Mouse (Mus musculus) stomach, embryonic 15.5 days (tissue): ENCODE data around the gene Olfr1347. TPM values are rescaled to one million over a fixed set of nuclear protein-coding genes. Genes with fewer than 3 reads are reported as not detected.
"Not testable (repeated sequence)": the region's sequence is repeated elsewhere in the genome, so short reads cannot be mapped to it uniquely, and the experiment has no call there.

Experiments used
- ATAC-seq: fragments of 200-750 bp; cut with Nextera tagmentation; 2 replicates; pipeline ENCODE4 v1.8.0; 2017; ENCODE audit warnings: low read depth, moderate number of reproducible peaks, moderate TSS enrichment; ENCODE audit not compliant: insufficient read depth, low FRiP score
- H3K27ac ChIP-seq: fragments of 300-500 bp; sonication (generic); 2 replicates; pipeline ENCODE4 v1.5.1; 2015; ENCODE audit warnings: mild to moderate bottlenecking, inconsistent platforms
- H3K27me3 ChIP-seq: fragments of 300-500 bp; sonication (generic); replicated peaks from 2 replicates; pipeline ENCODE4 v1.6.1; 2015; ENCODE audit warnings: inconsistent platforms
- H3K36me3 ChIP-seq: fragments of 300-500 bp; sonication (generic); 2 replicates; pipeline ENCODE4 v1.6.1; 2015; ENCODE audit warnings: inconsistent platforms
- H3K4me1 ChIP-seq: fragments of 300-500 bp; sonication (generic); 2 replicates; pipeline ENCODE4 v1.6.1; 2015; ENCODE audit warnings: inconsistent platforms
- H3K4me2 ChIP-seq: fragments of 300-500 bp; sonication (generic); 2 replicates; pipeline ENCODE4 v1.6.1; 2015; ENCODE audit warnings: mild to moderate bottlenecking, inconsistent platforms
- H3K4me3 ChIP-seq: fragments of 300-500 bp; sonication (generic); replicated peaks from 2 replicates; pipeline ENCODE4 v1.5.1; 2015; ENCODE audit warnings: inconsistent platforms
- H3K9ac ChIP-seq: fragments of 300-500 bp; sonication (generic); 2 replicates; pipeline ENCODE4 v1.6.1; 2015; ENCODE audit warnings: inconsistent platforms
- H3K9me3 ChIP-seq: fragments of 300-500 bp; sonication (generic); 2 replicates; pipeline ENCODE4 v1.6.1; 2016; ENCODE audit warnings: inconsistent platforms
- WGBS: fragments of 180-500 bp; shearing (Covaris S2); methylation state at CpG from one replicate; pipeline ENCODE4 v1.1.7; 2015; 5-methylcytosine and 5-hydroxymethylcytosine counted together
- polyA plus RNA-seq: library from polyadenylated mRNA; unstranded; fragments of >200 nt; fragmentation: Nextera tagmentation; extraction: Ambion mirVana; gene quantifications from 2 replicates; pipeline ENCODE4 v1.2.1, GENCODE M21; 2015

The Olfr1347 gene
- not detected in 2 replicates for polyA plus RNA-seq

GRCm38 (mm10) chr7:6499655-6500054 lies at the start of gene Olfr1347:
Gene Olfr1347, minus strand, starts transcription at chr7:6499755.
- Histone ChIP-seq H3K9ac (no peak within 1 kb of the TSS), H3K27ac (no peak within 1 kb of the TSS), H3K36me3 (no peaks in the 10 kb centered on the region), H3K9me3 (no peaks in the 10 kb centered on the region), H3K4me2 (no peak within 1 kb of the TSS), H3K27me3 (no peaks in the 10 kb centered on the region), H3K4me3 (no peak within 1 kb of the TSS), H3K4me1 (no peaks in the 10 kb centered on the region)
- 65% methylated on average over 1 of the region's 1 CpGs for WGBS
- ATAC-seq, result no peak

- Histone ChIP-seq H3K4me1 (no peaks in the 10 kb centered on the region), H3K4me2 (no peak overlapping the region), H3K4me3 (no peak overlapping the region), H3K9ac (no peak overlapping the region), H3K36me3 (no peaks in the 10 kb centered on the region), H3K27me3 (no peaks in the 10 kb centered on the region), H3K27ac (no peak overlapping the region), H3K9me3 (no peaks in the 10 kb centered on the region)
- WGBS, result 69% methylated on average over 5 of the region's 5 CpGs
- no peak for ATAC-seq
Measured at GRCm38 (mm10) chr7:6526141-6526540, 26.6 kb upstream of the Olfr1347 start.

DNA sequence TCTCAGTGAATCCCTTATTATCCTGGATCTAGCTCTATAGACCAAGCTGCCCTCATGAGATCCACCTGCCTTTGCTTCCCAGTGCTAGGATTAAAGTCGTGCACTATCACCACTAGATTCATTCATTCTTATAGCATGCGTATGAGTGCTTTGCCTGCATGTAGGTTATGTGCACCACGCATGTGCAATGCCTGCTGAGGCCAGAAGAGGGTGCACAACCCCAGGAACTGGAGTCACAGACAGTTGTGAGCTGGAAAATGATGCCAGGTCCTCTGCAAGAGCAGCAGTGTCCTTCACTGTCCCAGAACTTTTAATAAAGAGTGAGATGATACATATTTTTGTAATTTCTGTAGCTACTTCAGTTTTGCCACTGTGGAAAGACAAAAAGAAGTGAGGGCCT lies 25.4 kb upstream of the Olfr1347 start:
- H3K4me2 ChIP-seq, result no peak overlapping the region
- no peaks in the 10 kb centered on the region for H3K27me3 ChIP-seq
- ATAC-seq, result no peak
- no peaks in the 10 kb centered on the region for H3K9me3 ChIP-seq
- H3K9ac ChIP-seq, result no peak overlapping the region
- WGBS, result 61% methylated on average over 3 of the region's 3 CpGs
- no peak overlapping the region for H3K27ac ChIP-seq
- H3K4me1 ChIP-seq, result no peaks in the 10 kb centered on the region
- H3K4me3 ChIP-seq, result no peak overlapping the region
- no peaks in the 10 kb centered on the region for H3K36me3 ChIP-seq

DNA sequence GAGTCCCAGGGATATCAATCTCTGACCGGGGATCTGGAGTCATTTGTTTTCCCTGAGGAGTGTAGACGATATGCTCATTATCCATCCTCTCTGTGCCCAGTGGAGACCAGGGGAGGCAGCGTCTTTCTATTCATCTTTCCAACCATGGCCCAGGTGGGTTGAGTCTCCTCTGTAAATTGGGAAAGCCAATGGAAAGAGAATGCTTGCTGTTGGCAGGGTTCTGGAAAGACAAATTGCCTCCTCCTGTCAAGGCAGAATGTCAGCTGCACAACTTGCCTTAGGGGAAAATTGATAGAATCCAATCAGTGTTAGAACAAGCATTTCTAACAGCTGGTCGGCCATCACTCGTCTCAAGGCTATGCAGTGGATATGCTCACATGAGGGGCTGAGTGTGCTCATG lies 23.3 kb upstream of the Olfr1347 start, which contains the start of gene Olfr1349:
TSS of gene Olfr1349 (minus strand) at position 101 of the 400 bp plus-strand sequence.
- no peak within 1 kb of the TSS for H3K4me2 ChIP-seq
- H3K9me3 ChIP-seq, result no peaks in the 10 kb centered on the region
- H3K4me1 ChIP-seq, result no peaks in the 10 kb centered on the region
- no peak within 1 kb of the TSS for H3K4me3 ChIP-seq
- no peak for ATAC-seq
- WGBS, result 83% methylated on average over 5 of the region's 5 CpGs
- H3K27me3 ChIP-seq, result no peaks in the 10 kb centered on the region
- no peaks in the 10 kb centered on the region for H3K36me3 ChIP-seq
- H3K9ac ChIP-seq, result no peak within 1 kb of the TSS
- H3K27ac ChIP-seq, result no peak within 1 kb of the TSS

DNA sequence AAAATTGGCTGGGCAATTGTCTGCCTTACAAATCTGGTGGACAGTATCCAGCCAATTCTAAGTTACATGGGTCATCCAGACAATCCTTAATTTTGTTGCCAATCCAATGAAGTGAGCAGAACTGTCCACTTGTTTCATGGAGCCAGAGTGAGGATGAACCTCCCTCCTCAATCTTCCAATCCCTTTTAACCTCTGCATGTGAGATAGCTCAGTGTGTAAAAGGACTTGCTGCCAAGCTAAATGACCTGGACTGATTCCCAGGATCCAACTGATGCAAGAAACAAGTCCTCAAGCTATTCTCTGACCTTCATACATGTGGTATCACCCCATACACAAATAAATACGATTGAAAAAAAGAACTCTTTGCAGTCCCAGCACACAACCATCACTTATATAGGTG lies 22.1 kb upstream of the Olfr1347 start:
- Histone ChIP-seq H3K4me2 (no peak overlapping the region), H3K36me3 (no peaks in the 10 kb centered on the region), H3K9ac (no peak overlapping the region), H3K27ac (no peak overlapping the region), H3K4me1 (no peaks in the 10 kb centered on the region), H3K27me3 (no peaks in the 10 kb centered on the region), H3K4me3 (no peak overlapping the region), H3K9me3 (no peaks in the 10 kb centered on the region)
- WGBS, result 31% methylated on average over 1 of the region's 1 CpGs
- no peak for ATAC-seq

- Histone ChIP-seq H3K36me3 (no peaks in the 10 kb centered on the region), H3K4me3 (no peak within 1 kb of the TSS), H3K4me1 (no peaks in the 10 kb centered on the region), H3K27me3 (no peaks in the 10 kb centered on the region), H3K27ac (no peak within 1 kb of the TSS), H3K9ac (no peak within 1 kb of the TSS), H3K4me2 (no peak within 1 kb of the TSS), H3K9me3 (no peaks in the 10 kb centered on the region)
- ATAC-seq, result no peak
- 90% methylated on average over 1 of the region's 1 CpGs for WGBS
Measured at GRCm38 (mm10) chr7:6508648-6509047, 9.1 kb upstream of the Olfr1347 start, which contains the start of gene Olfr1348. Gene Olfr1348, minus strand, starts transcription at chr7:6508748.

DNA sequence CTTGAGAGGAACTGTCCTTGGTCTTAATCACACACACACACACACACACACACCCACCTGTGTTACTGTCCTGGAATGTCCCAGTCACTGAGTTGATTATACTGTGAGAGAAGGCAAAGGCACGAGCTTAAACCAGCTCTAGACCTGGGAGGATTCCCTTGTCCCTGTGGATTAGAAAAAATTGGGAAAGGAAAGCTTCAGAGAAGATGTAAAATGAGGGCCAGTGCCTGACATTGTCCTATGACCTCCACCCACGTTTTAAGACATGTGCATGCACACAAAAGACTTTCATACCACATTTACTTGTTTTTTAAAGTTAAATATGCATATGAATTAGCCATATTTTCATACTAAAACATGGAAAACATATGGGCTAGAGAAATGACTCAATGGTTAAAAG lies 12.7 kb downstream of the Olfr1347 start, which contains the start of gene Olfr5:
TSS of gene Olfr5 (minus strand) at position 101 of the 400 bp plus-strand sequence.
- ATAC-seq, result no peak
- Histone ChIP-seq H3K9ac (no peak within 1 kb of the TSS), H3K27me3 (no peaks in the 10 kb centered on the region), H3K4me1 (no peaks in the 10 kb centered on the region), H3K9me3 (no peaks in the 10 kb centered on the region), H3K36me3 (no peaks in the 10 kb centered on the region), H3K4me3 (no peak within 1 kb of the TSS), H3K4me2 (no peak within 1 kb of the TSS), H3K27ac (no peak within 1 kb of the TSS)
- WGBS, result 32% methylated on average over 2 of the region's 2 CpGs

DNA sequence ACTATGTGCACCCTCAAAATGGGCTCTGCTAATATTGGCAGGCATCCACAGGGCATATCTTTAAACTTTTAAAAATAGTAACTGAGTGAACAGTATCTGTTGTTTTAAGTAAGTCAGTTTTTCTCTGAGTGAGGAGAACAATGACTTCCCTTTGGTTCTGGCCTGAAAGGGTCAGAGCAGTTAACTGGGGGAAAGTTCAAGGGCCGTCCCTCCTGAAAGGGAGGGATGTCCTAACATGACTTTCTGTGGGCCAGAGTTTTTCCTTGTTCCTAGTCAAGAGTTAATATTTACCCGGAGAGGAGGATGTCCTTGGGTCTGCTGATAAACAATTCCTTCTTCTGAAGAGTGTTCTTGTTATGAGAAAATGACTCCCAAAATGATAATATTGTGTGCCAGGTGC lies 21.9 kb downstream of the Olfr1347 start:
- H3K27ac ChIP-seq, H3K36me3 ChIP-seq, H3K9me3 ChIP-seq, H3K4me3 ChIP-seq, ATAC-seq, H3K9ac ChIP-seq, H3K4me2 ChIP-seq, H3K4me1 ChIP-seq, H3K27me3 ChIP-seq: not testable (repeated sequence)
- WGBS, result 43% methylated on average over 2 of the region's 2 CpGs

- no peak for ATAC-seq
- H3K9ac ChIP-seq, result no peak within 1 kb of the TSS
- no peaks in the 10 kb centered on the region for H3K27me3 ChIP-seq
- no peak within 1 kb of the TSS for H3K4me3 ChIP-seq
- no peaks in the 10 kb centered on the region for H3K9me3 ChIP-seq
- no peaks in the 10 kb centered on the region for H3K36me3 ChIP-seq
- no peaks in the 10 kb centered on the region for H3K4me1 ChIP-seq
- H3K27ac ChIP-seq, result no peak within 1 kb of the TSS
- H3K4me2 ChIP-seq, result no peak within 1 kb of the TSS
Measured at GRCm38 (mm10) chr7:6466951-6467350, 32.6 kb downstream of the Olfr1347 start, which contains the start of gene Olfr1346. Gene Olfr1346, plus strand, starts transcription at chr7:6467101.

DNA sequence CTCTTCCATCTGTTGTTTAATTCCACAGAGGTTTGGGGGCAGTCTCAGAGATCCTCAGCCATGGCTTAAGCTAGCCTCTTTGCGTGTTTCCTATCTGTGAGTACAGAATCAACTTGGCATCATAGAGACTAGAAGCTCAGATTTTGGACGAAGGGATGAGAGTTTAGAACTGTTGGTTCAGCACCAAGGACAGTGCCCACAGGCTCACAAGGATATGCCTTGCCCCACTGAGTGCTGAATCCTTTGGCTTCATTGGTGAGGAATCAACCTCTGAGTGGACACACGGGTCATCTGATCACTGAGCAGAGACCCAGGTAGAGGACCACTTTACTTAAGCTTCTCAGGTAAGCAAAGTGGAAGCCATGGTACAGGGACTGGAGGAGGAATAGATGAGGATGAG lies 43.2 kb downstream of the Olfr1347 start:
- Histone ChIP-seq H3K4me2 (no peak overlapping the region), H3K27ac (no peak overlapping the region), H3K9ac (no peak overlapping the region), H3K36me3 (no peaks in the 10 kb centered on the region), H3K27me3 (no peaks in the 10 kb centered on the region), H3K4me1 (no peaks in the 10 kb centered on the region), H3K4me3 (no peak overlapping the region), H3K9me3 (no peaks in the 10 kb centered on the region)
- 46% methylated on average over 3 of the region's 3 CpGs for WGBS
- no peak for ATAC-seq

- Histone ChIP-seq H3K4me1 (no peaks in the 10 kb centered on the region), H3K27ac (no peak within 1 kb of the TSS), H3K27me3 (no peaks in the 10 kb centered on the region), H3K36me3 (no peaks in the 10 kb centered on the region), H3K9ac (no peak within 1 kb of the TSS), H3K9me3 (no peaks in the 10 kb centered on the region), H3K4me2 (no peak within 1 kb of the TSS), H3K4me3 (no peak within 1 kb of the TSS)
- no peak for ATAC-seq
Measured at GRCm38 (mm10) chr7:6455868-6456267, 43.7 kb downstream of the Olfr1347 start, which contains the start of gene Olfr1336. Gene Olfr1336, plus strand, starts transcription at chr7:6456168.

DNA sequence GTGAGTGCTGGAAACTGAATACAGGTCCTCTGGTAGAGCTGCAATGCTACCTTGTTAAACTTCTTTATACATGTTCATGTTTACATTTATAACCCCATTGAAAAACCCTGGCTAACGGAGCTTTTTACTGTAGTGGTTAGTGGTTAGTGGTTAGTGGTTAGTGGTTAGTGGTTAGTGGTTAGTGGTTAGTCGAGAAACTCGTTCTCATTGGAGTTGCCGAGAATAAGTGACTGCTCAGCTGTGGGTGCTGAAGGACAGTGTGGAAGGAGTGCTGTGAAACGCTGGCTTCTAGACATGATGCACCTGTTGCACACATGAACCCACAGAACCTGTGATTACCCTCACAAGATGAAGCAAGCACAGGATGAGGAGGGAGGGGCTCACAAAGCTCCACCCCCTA lies 51.8 kb downstream of the Olfr1347 start:
- H3K4me2 ChIP-seq, result no peak overlapping the region
- no peaks in the 10 kb centered on the region for H3K9me3 ChIP-seq
- no peaks in the 10 kb centered on the region for H3K36me3 ChIP-seq
- no peak overlapping the region for H3K27ac ChIP-seq
- no peak overlapping the region for H3K4me3 ChIP-seq
- H3K4me1 ChIP-seq, result no peaks in the 10 kb centered on the region
- no peak overlapping the region for H3K9ac ChIP-seq
- no peaks in the 10 kb centered on the region for H3K27me3 ChIP-seq
- ATAC-seq, result no peak
- WGBS, result 75% methylated on average over 5 of the region's 5 CpGs

GRCm38 (mm10) chr7:6441173-6441572 lies 58.4 kb downstream of the Olfr1347 start:
- 52% methylated on average over 2 of the region's 2 CpGs for WGBS
- Histone ChIP-seq H3K27ac (no peak overlapping the region), H3K4me2 (no peak overlapping the region), H3K4me3 (no peak overlapping the region), H3K27me3 (no peaks in the 10 kb centered on the region), H3K4me1 (no peaks in the 10 kb centered on the region), H3K9me3 (no peaks in the 10 kb centered on the region), H3K36me3 (no peaks in the 10 kb centered on the region), H3K9ac (no peak overlapping the region)
- no peak for ATAC-seq
